Mouse (Mus musculus): ENCODE data around the gene Sfxn2. TPM values are rescaled to one million over a fixed set of nuclear protein-coding genes. Genes with fewer than 3 reads are reported as not detected.

Sfxn2 gene
- polyA plus RNA-seq, 1 experiment: 1.3 TPM

DNA sequence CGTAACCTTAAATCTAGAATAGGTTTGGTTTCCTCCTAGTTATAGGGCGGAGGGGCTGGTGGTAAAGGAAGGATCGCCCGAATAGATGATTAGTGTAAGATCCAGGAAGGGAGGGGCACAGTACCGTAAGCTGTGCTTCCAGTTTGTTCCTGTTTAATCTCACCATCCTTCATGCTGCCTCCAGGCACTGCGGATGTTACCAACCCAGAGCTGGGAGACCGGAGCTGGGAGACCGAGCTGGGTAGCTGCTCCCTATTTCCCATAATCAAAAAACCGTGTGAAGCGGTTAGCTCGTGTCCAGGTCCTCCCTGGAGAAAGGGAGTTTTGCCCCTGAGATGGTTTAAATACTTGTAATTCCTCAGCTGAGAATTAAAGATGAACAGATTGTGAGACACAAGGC, 43.2 kb downstream of the Sfxn2 start:
- Histone ChIP-seq H3K27ac (ENCODE audit: insufficient read depth, low read depth, low read length) (no peak overlapping the region), H3K36me3 (ENCODE audit: control insufficient read depth, insufficient read depth, low read length) (peaks cover 18% of the 10 kb centered on the region), H3K4me3 (ENCODE audit: low read depth, low read length) (no peak overlapping the region), H3K27me3 (ENCODE audit: control insufficient read depth, insufficient read depth, low read length) (no peaks in the 10 kb centered on the region), H3K4me1 (ENCODE audit: control insufficient read depth, insufficient read depth, insufficient read length, low read length) (no peaks in the 10 kb centered on the region)
- 84% methylated on average over 11 of the region's 11 CpGs for WGBS
- no peak for TF ChIP-seq POLR2A (IDR thresholded peaks at IDR 0.05; ENCODE audit: low read depth, low read length)
- TF ChIP-seq CTCF (IDR thresholded peaks at IDR 0.05; ENCODE audit: extremely low read depth, insufficient read length, insufficient replicate concordance, low read depth, low read length): no peak

DNA sequence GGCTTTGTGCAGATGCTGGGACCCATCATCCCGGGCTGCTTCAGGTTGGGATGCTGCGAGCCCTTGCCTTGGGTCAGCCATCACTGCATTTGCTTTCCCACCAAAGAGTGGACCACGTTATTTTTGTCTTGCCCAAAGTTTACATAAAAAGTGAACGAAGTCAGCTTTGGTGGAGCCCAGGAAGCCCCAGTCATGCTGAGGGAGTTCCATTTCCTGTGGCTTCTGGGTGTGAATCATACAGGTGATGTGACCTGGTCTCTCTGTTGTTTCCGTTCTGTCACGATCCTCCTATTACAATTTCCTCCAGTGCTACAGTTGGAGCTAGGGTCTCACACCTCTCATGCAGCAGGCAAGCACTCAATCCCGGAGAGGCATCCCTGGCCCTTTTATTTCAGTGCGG, 44.2 kb downstream of the Sfxn2 start:
- Histone ChIP-seq H3K36me3 (ENCODE audit: control insufficient read depth, insufficient read depth, low read length) (peaks cover 18% of the 10 kb centered on the region), H3K27me3 (ENCODE audit: control insufficient read depth, insufficient read depth, low read length) (no peaks in the 10 kb centered on the region), H3K27ac (ENCODE audit: insufficient read depth, low read depth, low read length) (no peak overlapping the region), H3K4me3 (ENCODE audit: low read depth, low read length) (no peak overlapping the region), H3K4me1 (ENCODE audit: control insufficient read depth, insufficient read depth, insufficient read length, low read length) (peaks cover 2% of the 10 kb centered on the region; the same call in 1 of the 2 replicates)
- TF ChIP-seq CTCF (IDR thresholded peaks at IDR 0.05; ENCODE audit: extremely low read depth, insufficient read length, insufficient replicate concordance, low read depth, low read length) (no peak), POLR2A (IDR thresholded peaks at IDR 0.05; ENCODE audit: low read depth, low read length) (no peak)
- WGBS: 78% methylated on average over 8 of the region's 8 CpGs

DNA sequence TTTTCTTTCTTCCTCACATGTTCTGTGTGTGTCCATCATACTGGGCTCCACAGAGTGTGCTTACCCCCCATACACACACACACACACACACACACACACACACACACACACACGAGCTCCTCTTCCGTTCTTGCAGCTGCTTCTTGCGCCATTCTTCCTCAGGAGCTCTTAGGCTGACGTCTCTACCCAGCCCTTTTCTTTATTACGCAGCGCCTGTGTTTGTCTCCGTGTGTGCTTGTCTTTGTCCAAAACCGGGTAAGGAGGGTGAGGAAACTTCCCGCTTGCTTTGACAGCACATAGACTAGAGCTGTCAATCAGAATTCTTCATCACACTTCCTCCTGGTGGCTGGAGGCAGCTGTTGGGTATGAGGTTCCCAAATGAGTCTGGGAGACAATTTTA, 45.2 kb downstream of the Sfxn2 start:
- no peaks in the 10 kb centered on the region for H3K27me3 ChIP-seq (ENCODE audit: control insufficient read depth, insufficient read depth, low read length)
- 58% methylated on average over 9 of the region's 9 CpGs for WGBS
- H3K4me3 ChIP-seq (ENCODE audit: low read depth, low read length): no peak overlapping the region
- H3K4me1 ChIP-seq (ENCODE audit: control insufficient read depth, insufficient read depth, insufficient read length, low read length): peaks cover 2% of the 10 kb centered on the region; the same call in 1 of the 2 replicates
- peaks cover 13% of the 10 kb centered on the region; the same call in 1 of the 2 replicates for H3K36me3 ChIP-seq (ENCODE audit: control insufficient read depth, insufficient read depth, low read length)
- no peak overlapping the region for H3K27ac ChIP-seq (ENCODE audit: insufficient read depth, low read depth, low read length)
- TF ChIP-seq CTCF (IDR thresholded peaks at IDR 0.05; ENCODE audit: extremely low read depth, insufficient read length, insufficient replicate concordance, low read depth, low read length): no peak
- no peak for TF ChIP-seq POLR2A (IDR thresholded peaks at IDR 0.05; ENCODE audit: low read depth, low read length)

DNA sequence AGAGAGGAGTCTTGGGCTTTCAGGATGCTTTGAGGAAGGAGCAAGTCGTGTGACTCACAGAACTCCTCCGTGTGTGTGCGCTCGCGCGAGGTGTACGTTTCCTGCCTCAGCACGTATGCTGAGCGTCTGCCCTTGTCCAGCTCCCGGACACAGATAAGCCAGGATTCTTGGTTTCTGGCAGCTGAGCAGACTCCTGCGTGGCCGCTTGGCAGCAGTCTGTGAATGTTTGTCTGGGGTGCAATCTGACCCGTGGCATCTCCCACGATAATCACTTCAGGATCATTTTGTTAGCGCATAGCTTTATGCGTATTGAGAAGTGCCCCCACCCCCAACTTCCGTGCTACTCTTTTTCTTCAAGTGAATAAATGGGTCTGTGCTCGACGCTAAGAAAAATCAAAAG, 45.8 kb downstream of the Sfxn2 start:
- Histone ChIP-seq H3K27ac (ENCODE audit: insufficient read depth, low read depth, low read length) (no peak overlapping the region), H3K27me3 (ENCODE audit: control insufficient read depth, insufficient read depth, low read length) (no peaks in the 10 kb centered on the region), H3K4me1 (ENCODE audit: control insufficient read depth, insufficient read depth, insufficient read length, low read length) (peaks cover 2% of the 10 kb centered on the region; the same call in 1 of the 2 replicates), H3K36me3 (ENCODE audit: control insufficient read depth, insufficient read depth, low read length) (peaks cover 7% of the 10 kb centered on the region; the same call in 1 of the 2 replicates), H3K4me3 (ENCODE audit: low read depth, low read length) (no peak overlapping the region)
- TF ChIP-seq CTCF (IDR thresholded peaks at IDR 0.05; ENCODE audit: extremely low read depth, insufficient read length, insufficient replicate concordance, low read depth, low read length): no peak
- TF ChIP-seq POLR2A (IDR thresholded peaks at IDR 0.05; ENCODE audit: low read depth, low read length): no peak
- 75% methylated on average over 19 of the region's 19 CpGs for WGBS

DNA sequence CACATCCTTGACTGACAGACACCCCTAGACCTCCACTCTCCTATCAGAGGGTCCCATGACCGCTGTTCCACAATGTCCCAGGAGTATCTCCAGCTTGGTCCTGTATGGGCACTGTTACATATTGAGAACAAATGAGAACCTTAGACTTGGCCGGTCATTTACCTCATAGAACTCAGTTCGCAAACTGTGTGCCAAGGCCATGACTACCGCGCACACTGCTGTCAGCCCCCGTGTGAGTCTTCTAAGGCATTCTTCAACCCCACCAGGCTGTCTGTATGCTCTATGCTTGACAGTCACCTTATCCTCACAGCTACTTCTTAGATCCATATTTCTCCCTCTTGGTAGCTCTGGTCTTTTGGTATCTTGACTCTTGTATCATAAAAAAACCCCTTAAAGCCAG, 46.4 kb downstream of the Sfxn2 start:
- Histone ChIP-seq H3K27ac (ENCODE audit: insufficient read depth, low read depth, low read length) (no peak overlapping the region), H3K4me1 (ENCODE audit: control insufficient read depth, insufficient read depth, insufficient read length, low read length) (peaks cover 2% of the 10 kb centered on the region; the same call in 1 of the 2 replicates), H3K36me3 (ENCODE audit: control insufficient read depth, insufficient read depth, low read length) (peaks cover 6% of the 10 kb centered on the region; the same call in 1 of the 2 replicates), H3K4me3 (ENCODE audit: low read depth, low read length) (no peak overlapping the region), H3K27me3 (ENCODE audit: control insufficient read depth, insufficient read depth, low read length) (no peaks in the 10 kb centered on the region)
- WGBS: 94% methylated on average over 6 of the region's 6 CpGs
- TF ChIP-seq CTCF (IDR thresholded peaks at IDR 0.05; ENCODE audit: extremely low read depth, insufficient read length, insufficient replicate concordance, low read depth, low read length) (no peak), POLR2A (IDR thresholded peaks at IDR 0.05; ENCODE audit: low read depth, low read length) (no peak)

DNA sequence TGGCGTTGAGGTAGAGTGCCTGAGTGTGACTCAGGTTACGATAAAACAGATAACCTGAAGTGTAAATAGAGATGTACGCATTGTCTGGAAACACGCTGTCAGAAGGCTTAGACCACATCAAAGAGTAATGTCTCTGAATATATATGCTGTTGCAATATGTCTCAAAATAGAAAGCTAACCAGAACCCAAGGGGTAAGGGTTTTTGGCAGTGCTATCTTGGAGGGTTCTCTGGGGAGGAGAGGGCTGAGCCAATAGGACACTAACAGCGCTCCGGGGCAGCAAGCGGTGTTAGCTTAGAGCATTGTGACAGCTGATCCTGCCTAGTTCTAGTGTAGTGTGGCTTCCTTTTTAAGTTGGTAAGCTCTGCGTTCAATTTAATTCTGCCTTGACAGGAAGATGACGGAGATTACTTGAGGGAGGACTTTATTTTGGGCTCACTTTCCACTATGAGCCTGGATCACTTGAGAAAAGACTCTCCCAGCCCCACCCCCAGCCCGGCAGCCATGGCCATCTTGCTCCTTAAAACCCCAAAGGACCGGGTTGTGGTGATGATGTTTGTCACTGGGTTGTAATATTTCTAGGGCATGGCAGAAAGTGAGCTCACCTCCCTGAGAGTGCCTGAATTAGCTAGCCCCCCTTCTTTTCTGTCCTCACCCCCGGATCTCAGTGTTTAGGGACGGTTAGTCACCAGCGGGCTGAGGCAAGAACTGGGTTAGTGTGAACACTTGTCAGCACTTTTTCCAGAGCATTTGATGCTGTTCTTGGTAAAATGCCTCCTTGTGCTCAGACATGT, 47.0 kb downstream of the Sfxn2 start:
- H3K4me1 ChIP-seq (ENCODE audit: control insufficient read depth, insufficient read depth, insufficient read length, low read length): peaks cover 2% of the 10 kb centered on the region; the same call in 1 of the 2 replicates
- H3K27ac ChIP-seq (ENCODE audit: insufficient read depth, low read depth, low read length): no peak overlapping the region
- whole genome bisulfite sequencing: 74% methylated on average over 14 of the region's 14 CpGs
- H3K4me3 ChIP-seq (ENCODE audit: low read depth, low read length): no peak overlapping the region
- H3K36me3 ChIP-seq (ENCODE audit: control insufficient read depth, insufficient read depth, low read length): peaks cover 3% of the 10 kb centered on the region; the same call in 1 of the 2 replicates
- no peaks in the 10 kb centered on the region for H3K27me3 ChIP-seq (ENCODE audit: control insufficient read depth, insufficient read depth, low read length)
- TF ChIP-seq POLR2A (IDR thresholded peaks at IDR 0.05; ENCODE audit: low read depth, low read length) (no peak), CTCF (IDR thresholded peaks at IDR 0.05; ENCODE audit: extremely low read depth, insufficient read length, insufficient replicate concordance, low read depth, low read length) (no peak)
